Comparison of ENCODE assay signal across 28 mouse cellular contexts in genomic region chr12:68882503-68882902, GRCm38 (mm10).
"Had no signal": no experiment of that assay in that cellular context is flagged by ENCODE, and none has a peak within 500 bp of the region (broad histone marks: within the 10 kb centered on the region; RNA-seq: fewer than 3 reads in every experiment).

No protein-coding gene starts in this region.

- H3K4me2 ChIP-seq: heart, embryonic 11.5 days; heart, embryonic 13.5 days; heart, embryonic 15.5 days; hindbrain, embryonic 12.5 days; hindbrain, embryonic 14.5 days; intestine, embryonic 15.5 days; kidney, embryonic 15.5 days; limb, embryonic 12.5 days; liver, embryonic 11.5 days; liver, embryonic 13.5 days had no signal

- H3K9ac ChIP-seq: heart, embryonic 13.5 days; heart, embryonic 15.5 days; hindbrain, embryonic 12.5 days; hindbrain, embryonic 14.5 days; intestine, embryonic 15.5 days; kidney, embryonic 15.5 days; limb, embryonic 12.5 days; liver, embryonic 13.5 days had no signal

- H3K36me3 ChIP-seq: heart, embryonic 13.5 days; heart, embryonic 15.5 days; hindbrain, embryonic 10.5 days; hindbrain, embryonic 12.5 days; intestine, embryonic 15.5 days; kidney, embryonic 15.5 days; limb, embryonic 10.5 days; limb, embryonic 12.5 days; liver, embryonic 13.5 days had no signal

- DNase-seq: gastrocnemius, postnatal 14 days; gastrocnemius, postnatal 36 days; heart, adult 11 months; heart, adult 2 months; heart, postnatal 14 days; heart, postnatal 36 days; kidney, adult 11 months; kidney, adult 2 months; kidney, adult 9 months; kidney, postnatal 14 days; kidney, postnatal 36 days; layer of hippocampus, adult 9-11 months; liver; liver, embryonic 13.5 days had no signal

- H3K27ac ChIP-seq: heart, adult 2 months; heart, embryonic 13.5 days; heart, embryonic 15.5 days; hindbrain, embryonic 10.5 days; hindbrain, embryonic 12.5 days; hindbrain, embryonic 14.5 days; hindbrain, postnatal 0 days; intestine, embryonic 15.5 days; kidney, embryonic 15.5 days; kidney, postnatal 0 days; left cerebral cortex, adult 2 months; limb, embryonic 10.5 days; limb, embryonic 12.5 days; liver, embryonic 13.5 days had no signal

- H3K4me3 ChIP-seq: heart, adult 2 months; heart, embryonic 13.5 days; heart, embryonic 15.5 days; hindbrain, embryonic 10.5 days; hindbrain, embryonic 12.5 days; intestine, embryonic 15.5 days; kidney, embryonic 15.5 days; left cerebral cortex, adult 2 months; limb, embryonic 10.5 days; limb, embryonic 12.5 days; liver, embryonic 13.5 days had no signal

- H3K9me3 ChIP-seq: heart, embryonic 15.5 days; hindbrain, embryonic 10.5 days; hindbrain, embryonic 12.5 days; intestine, embryonic 15.5 days; kidney, embryonic 15.5 days; limb, embryonic 10.5 days; limb, embryonic 12.5 days; liver, embryonic 13.5 days had no signal

- ATAC-seq: hindbrain, postnatal 0 days; intestine, embryonic 15.5 days had no signal

- H3K27me3 ChIP-seq: heart, embryonic 13.5 days; heart, embryonic 15.5 days; hindbrain, embryonic 12.5 days; intestine, embryonic 15.5 days; kidney, embryonic 15.5 days; limb, embryonic 12.5 days; liver, embryonic 13.5 days had no signal

- H3K4me1 ChIP-seq: heart, embryonic 13.5 days; heart, embryonic 15.5 days; hindbrain, embryonic 10.5 days; hindbrain, embryonic 12.5 days; intestine, embryonic 15.5 days; kidney, embryonic 15.5 days; limb, embryonic 10.5 days; limb, embryonic 12.5 days; liver, embryonic 13.5 days had no signal
